7 mouse cellular contexts compared by ENCODE assay signal in the genomic region with DNA sequence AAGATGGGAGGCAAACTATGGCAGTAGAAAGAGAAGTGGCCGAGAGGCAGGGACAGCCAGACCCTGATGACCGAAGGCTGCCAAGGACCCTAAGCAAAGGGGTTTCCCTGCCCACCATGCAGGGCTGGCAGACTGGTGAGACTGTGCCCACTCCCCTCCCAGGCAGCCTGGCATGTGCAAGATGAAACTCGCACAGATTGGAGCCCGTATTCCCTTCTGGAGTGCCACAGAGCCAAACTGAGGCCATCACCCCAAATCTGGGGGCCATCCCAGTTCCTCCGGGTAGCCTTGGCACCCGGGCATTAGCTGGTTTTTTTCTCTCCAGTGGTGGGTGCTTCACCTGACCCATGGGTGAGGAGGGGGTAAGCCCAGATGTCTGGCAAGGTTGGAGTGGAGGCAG. TPM values are rescaled to one million over a fixed set of nuclear protein-coding genes. Genes with fewer than 3 reads are reported as not detected.
DNase-seq lines count a peak whose midpoint lies in the region; ATAC-seq lines count a peak whose summit lies in the region.

No protein-coding gene starts in this region.

- WGBS in embryonic facial prominence, embryonic 13.5 days, result 72% methylated on average over 6 of the region's 6 CpGs
- WGBS in limb, embryonic 15.5 days, result 64% methylated on average over 6 of the region's 6 CpGs

- H3K4me3 ChIP-seq in embryonic facial prominence, embryonic 13.5 days, result peak overlapping the region; percentile 98
- H3K4me3 ChIP-seq in limb, embryonic 15.5 days, result peak overlapping the region; percentile 91

- H3K36me3 ChIP-seq in embryonic facial prominence, embryonic 13.5 days, result peaks cover 20% of the 10 kb centered on the region
- peaks cover 19% of the 10 kb centered on the region for H3K36me3 ChIP-seq in limb, embryonic 15.5 days

- peaks cover 64% of the 10 kb centered on the region for H3K4me1 ChIP-seq in embryonic facial prominence, embryonic 13.5 days
- H3K4me1 ChIP-seq in limb, embryonic 15.5 days, result peaks cover 73% of the 10 kb centered on the region

- DNase-seq in layer of hippocampus, postnatal 10 days (ENCODE audit: low spot score in 2 of 2), result peak; percentile 72 to 77
- no peak for DNase-seq in layer of hippocampus, adult 9-11 months
- DNase-seq in cerebellum, adult 9-11 months, result peak; percentile 60
- no peak for DNase-seq in spleen, postnatal 36 days (ENCODE audit: low spot score in 2 of 2)

- ATAC-seq in embryonic facial prominence, embryonic 13.5 days (ENCODE audit: insufficient number of reproducible peaks, insufficient read depth, low FRiP score, low TSS enrichment, low read depth), result no peak
- no peak for ATAC-seq in limb, embryonic 15.5 days (ENCODE audit: insufficient number of reproducible peaks, low FRiP score, low TSS enrichment, low read depth)
- ATAC-seq in activated CD4-positive, CD25-positive, alpha-beta regulatory T cell, adult 4 months, result no peak

- H3K4me2 ChIP-seq in embryonic facial prominence, embryonic 13.5 days, result peak overlapping the region; percentile 83
- H3K4me2 ChIP-seq in limb, embryonic 15.5 days, result peak overlapping the region; percentile 57

- H3K27ac ChIP-seq in embryonic facial prominence, embryonic 13.5 days, result no peak overlapping the region
- peak overlapping the region; percentile 17; the same call in 1 of the 2 replicates for H3K27ac ChIP-seq in limb, embryonic 15.5 days

- H3K9me3 ChIP-seq in embryonic facial prominence, embryonic 13.5 days, result no peaks in the 10 kb centered on the region
- no peaks in the 10 kb centered on the region for H3K9me3 ChIP-seq in limb, embryonic 15.5 days

- H3K9ac ChIP-seq in embryonic facial prominence, embryonic 13.5 days, result peak overlapping the region; percentile 97
- H3K9ac ChIP-seq in limb, embryonic 15.5 days, result peak overlapping the region; percentile 100

- peaks cover 84% of the 10 kb centered on the region for H3K27me3 ChIP-seq in embryonic facial prominence, embryonic 13.5 days
- peaks cover 4% of the 10 kb centered on the region; the same call in 1 of the 2 replicates for H3K27me3 ChIP-seq in limb, embryonic 15.5 days

RNA-seq across cellular contexts. Expression of a gene that starts 2.2 kb away (rescaled TPM):
- 100 to 1,000 TPM; 607 to 678 TPM for total RNA-seq in layer of hippocampus, postnatal 10 days (2021)
- 37.0 and 42.9 TPM in 2 replicates for polyA plus RNA-seq in embryonic facial prominence, embryonic 13.5 days (2015; fragmentation: Nextera tagmentation; extraction: Ambion mirVana)
- polyA plus RNA-seq in limb, embryonic 15.5 days (2015; fragmentation: Nextera tagmentation; extraction: Ambion mirVana), result 87.0 and 100 TPM in 2 replicates
- polyA plus RNA-seq in activated CD4-positive, CD25-positive, alpha-beta regulatory T cell, adult 4 months (2017; shearing (Covaris generic)), result 1 to 10 TPM; 2.0 to 2.2 TPM

RNA-seq across cellular contexts. Expression of a gene that starts 24.7 kb away (rescaled TPM):
- 1 to 10 TPM; 6.7 to 7.4 TPM for total RNA-seq in layer of hippocampus, postnatal 10 days (2021)
- 7.0 TPM in 2 replicates for polyA plus RNA-seq in embryonic facial prominence, embryonic 13.5 days (2015; fragmentation: Nextera tagmentation; extraction: Ambion mirVana)
- polyA plus RNA-seq in limb, embryonic 15.5 days (2015; fragmentation: Nextera tagmentation; extraction: Ambion mirVana), result 7.5 and 8.0 TPM in 2 replicates
- 1 to 10 TPM; 4.2 to 4.5 TPM for polyA plus RNA-seq in activated CD4-positive, CD25-positive, alpha-beta regulatory T cell, adult 4 months (2017; shearing (Covaris generic))

RNA-seq across cellular contexts. Expression of a gene that starts 33.4 kb away (rescaled TPM):
- 10 to 100 TPM; 18.6 to 19.8 TPM for total RNA-seq in layer of hippocampus, postnatal 10 days (2021)
- 45.6 and 48.2 TPM in 2 replicates for polyA plus RNA-seq in embryonic facial prominence, embryonic 13.5 days (2015; fragmentation: Nextera tagmentation; extraction: Ambion mirVana)
- polyA plus RNA-seq in limb, embryonic 15.5 days (2015; fragmentation: Nextera tagmentation; extraction: Ambion mirVana), result 44.7 and 45.6 TPM in 2 replicates
- polyA plus RNA-seq in activated CD4-positive, CD25-positive, alpha-beta regulatory T cell, adult 4 months (2017; shearing (Covaris generic)), result 10 to 100 TPM; 18.5 to 21.5 TPM

RNA-seq across cellular contexts. Expression of a gene that starts 42.5 kb away (rescaled TPM):
- total RNA-seq in layer of hippocampus, postnatal 10 days (2021), result 10 to 100 TPM; 55.5 to 64.9 TPM
- polyA plus RNA-seq in embryonic facial prominence, embryonic 13.5 days (2015; fragmentation: Nextera tagmentation; extraction: Ambion mirVana), result 97.1 and 100 TPM in 2 replicates
- polyA plus RNA-seq in limb, embryonic 15.5 days (2015; fragmentation: Nextera tagmentation; extraction: Ambion mirVana), result 102 and 122 TPM in 2 replicates
- polyA plus RNA-seq in activated CD4-positive, CD25-positive, alpha-beta regulatory T cell, adult 4 months (2017; shearing (Covaris generic)), result 100 to 1,000 TPM; 125 to 131 TPM

RNA-seq across cellular contexts. Expression of a gene that starts 48.8 kb away (rescaled TPM):
- total RNA-seq in layer of hippocampus, postnatal 10 days (2021), result 100 to 1,000 TPM; 444 to 464 TPM
- 959 and 1,012 TPM in 2 replicates for polyA plus RNA-seq in embryonic facial prominence, embryonic 13.5 days (2015; fragmentation: Nextera tagmentation; extraction: Ambion mirVana)
- 1,060 and 1,089 TPM in 2 replicates for polyA plus RNA-seq in limb, embryonic 15.5 days (2015; fragmentation: Nextera tagmentation; extraction: Ambion mirVana)
- polyA plus RNA-seq in activated CD4-positive, CD25-positive, alpha-beta regulatory T cell, adult 4 months (2017; shearing (Covaris generic)), result 100 to 1,000 TPM; 269 to 303 TPM

Comparison
In these comparisons a context has a peak if more than half of its experiments do, and no peak if none do; other contexts are left out.
1. DNase-seq: peak in layer of hippocampus, postnatal 10 days (2 of 2) and cerebellum, adult 9-11 months (single experiment); none in layer of hippocampus, adult 9-11 months (single experiment) and spleen, postnatal 36 days (0 of 2).
2. RNA of a gene that starts 2.2 kb away (polyA plus RNA-seq): 87.0 to 100 TPM in limb, embryonic 15.5 days and 37.0 to 42.9 TPM in embryonic facial prominence, embryonic 13.5 days; 2.0 to 2.2 TPM in activated CD4-positive, CD25-positive, alpha-beta regulatory T cell, adult 4 months; every median in the first group is over 10 times any median in the second.